Mouse (Mus musculus): ENCODE data around the gene Tiam1.

DNA sequence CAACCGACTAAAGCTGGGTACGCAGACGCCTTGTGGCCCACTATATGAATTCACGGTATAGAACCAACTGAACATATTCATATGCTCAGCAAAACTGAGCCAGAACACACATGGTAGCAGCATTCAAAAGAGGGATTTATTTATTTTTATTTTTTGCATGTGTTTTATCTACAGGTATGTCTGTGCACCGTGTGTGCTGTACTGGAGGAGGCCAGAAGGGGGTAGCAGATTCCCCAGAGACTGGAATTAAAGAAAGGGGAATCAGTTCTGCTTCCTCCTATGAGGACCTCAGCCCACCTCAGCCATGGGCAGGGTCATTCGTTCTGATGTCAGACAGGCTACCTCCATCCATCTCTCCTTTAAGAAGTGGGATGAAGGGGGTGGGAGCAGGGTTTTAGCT is 273.5 kb downstream of the Tiam1 start:
- TF ChIP-seq CTCF (IDR thresholded peaks at IDR 0.05; ENCODE audit: extremely low read depth, insufficient read length, insufficient replicate concordance, low read depth, low read length) (no peak), POLR2A (IDR thresholded peaks at IDR 0.05; ENCODE audit: low read depth, low read length) (no peak)

All from small intestine, adult 2 months (tissue).